Mouse (Mus musculus) heart, postnatal 0 days (tissue): ENCODE data around the gene Cep55.

ENCODE experiments used
- CTCF ChIP-seq: IDR thresholded peaks from 2 replicates; pipeline ENCODE4 v1.5.1; 2016; ENCODE audit warnings: antibody characterized with exemption, control low read depth, low read depth
- EP300 ChIP-seq: IDR thresholded peaks from 2 replicates; pipeline ENCODE4 v1.6.1; 2016; ENCODE audit warnings: antibody characterized with exemption, low read depth

DNA sequence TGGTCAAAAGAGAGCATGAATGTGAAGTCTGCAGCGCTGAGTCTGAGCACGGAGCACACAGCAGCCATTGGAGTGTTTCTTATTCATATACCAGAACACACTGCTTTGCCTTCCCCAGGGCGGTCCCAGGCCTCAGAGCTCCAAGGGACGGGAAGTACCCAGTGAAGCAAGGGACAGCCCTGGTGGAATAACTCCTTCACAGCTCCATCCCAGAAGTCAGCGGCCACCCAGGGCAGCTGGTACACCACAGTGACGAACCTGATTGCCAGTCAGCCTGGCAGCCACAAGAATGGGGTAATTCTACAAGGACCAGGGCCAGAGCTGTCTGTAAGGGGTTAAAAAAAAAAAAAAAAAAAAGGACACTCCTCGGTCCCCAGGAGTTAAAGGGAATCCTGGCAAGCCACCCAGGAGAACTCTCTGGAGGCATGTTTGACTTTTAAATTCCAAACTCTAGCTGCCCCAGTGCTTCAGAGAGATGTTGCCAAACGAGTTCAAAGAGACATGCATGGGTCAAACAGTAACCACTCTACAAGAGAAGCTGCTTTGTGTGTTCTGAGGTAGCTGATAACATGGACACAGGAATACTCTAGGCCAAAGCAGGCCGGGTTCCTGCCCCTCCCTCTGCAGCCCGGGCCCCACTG is 26.8 kb upstream of the Cep55 start:
- TF ChIP-seq CTCF: no peak
- TF ChIP-seq EP300: no peak
